Mouse (Mus musculus) ES-Bruce4 (cell line): ENCODE data around the gene Borcs6.

ENCODE experiments used
- CTCF ChIP-seq: IDR thresholded peaks from one replicate; pipeline ENCODE4 v1.8.1; 2011; ENCODE audit warnings: low read depth, low read length
- EP300 ChIP-seq: IDR thresholded peaks from 2 replicates; pipeline ENCODE4 v1.6.1; 2011; ENCODE audit warnings: low read depth, low read length; ENCODE audit not compliant: insufficient read depth
- POLR2A ChIP-seq: IDR thresholded peaks from one replicate; pipeline ENCODE4 v1.8.1; 2011; ENCODE audit warnings: low read length; ENCODE audit not compliant: insufficient read depth

- TF ChIP-seq POLR2A (no peak), CTCF (no peak), EP300 (no peak)
Measured at GRCm38 (mm10) chr11:69033552-69033951, 26.0 kb upstream of the Borcs6 start.
